Mouse (Mus musculus): ENCODE results near the gene F12. TPM values are rescaled to one million over a fixed set of nuclear protein-coding genes. Genes with fewer than 3 reads are reported as not detected.

Gene F12
- polyA plus RNA-seq, 1 experiment from 2014 or later, result not detected

- Histone ChIP-seq H3K9ac (replicated peaks; ENCODE audit: low read depth, low read length) (no peak overlapping the region), H3K9me3 (ENCODE audit: control insufficient read depth, low read depth, low read length) (peaks cover 3% of the 10 kb centered on the region; the same call in 1 of the 2 replicates)
These were observed 4.0 kb upstream of the F12 start for GRCm38 (mm10) chr13:55430566-55430965.

GRCm38 (mm10) chr13:55429226-55429888 lies 2.8 kb upstream of the F12 start:
- Histone ChIP-seq H3K4me3 (ENCODE audit: low read depth, low read length) (no peak overlapping the region), H3K27ac (ENCODE audit: low read length) (no peak overlapping the region), H3K36me3 (ENCODE audit: control insufficient read depth, insufficient read depth, low read length) (no peaks in the 10 kb centered on the region), H3K27me3 (ENCODE audit: control insufficient read depth, insufficient read depth, low read length) (no peaks in the 10 kb centered on the region), H3K9me3 (ENCODE audit: control insufficient read depth, low read depth, low read length) (peaks cover 3% of the 10 kb centered on the region; the same call in 1 of the 2 replicates), H3K4me2 (replicated peaks; ENCODE audit: low read depth, low read length) (no peak overlapping the region), H3K4me1 (ENCODE audit: control insufficient read depth, insufficient read depth, low read length) (no peaks in the 10 kb centered on the region), H3K9ac (replicated peaks; ENCODE audit: low read depth, low read length) (no peak overlapping the region)
- no peak for ATAC-seq (ENCODE audit: insufficient number of reproducible peaks, insufficient read depth, low FRiP score, low read depth)
- WGBS, result 58% methylated on average over 12 of the region's 12 CpGs

More at GRCm38 (mm10) chr13:55430566-55430965, 4.0 kb upstream of the F12 start:
- H3K4me1 ChIP-seq (ENCODE audit: control insufficient read depth, insufficient read depth, low read length), result no peaks in the 10 kb centered on the region
- no peaks in the 10 kb centered on the region for H3K36me3 ChIP-seq (ENCODE audit: control insufficient read depth, insufficient read depth, low read length)
- H3K27ac ChIP-seq (ENCODE audit: low read length), result no peak overlapping the region
- 72% methylated on average over 2 of the region's 2 CpGs for WGBS
- no peak for ATAC-seq (ENCODE audit: insufficient number of reproducible peaks, insufficient read depth, low FRiP score, low read depth)
- H3K4me2 ChIP-seq (replicated peaks; ENCODE audit: low read depth, low read length), result no peak overlapping the region
- H3K27me3 ChIP-seq (ENCODE audit: control insufficient read depth, insufficient read depth, low read length), result no peaks in the 10 kb centered on the region
- no peak overlapping the region for H3K4me3 ChIP-seq (ENCODE audit: low read depth, low read length)

DNA sequence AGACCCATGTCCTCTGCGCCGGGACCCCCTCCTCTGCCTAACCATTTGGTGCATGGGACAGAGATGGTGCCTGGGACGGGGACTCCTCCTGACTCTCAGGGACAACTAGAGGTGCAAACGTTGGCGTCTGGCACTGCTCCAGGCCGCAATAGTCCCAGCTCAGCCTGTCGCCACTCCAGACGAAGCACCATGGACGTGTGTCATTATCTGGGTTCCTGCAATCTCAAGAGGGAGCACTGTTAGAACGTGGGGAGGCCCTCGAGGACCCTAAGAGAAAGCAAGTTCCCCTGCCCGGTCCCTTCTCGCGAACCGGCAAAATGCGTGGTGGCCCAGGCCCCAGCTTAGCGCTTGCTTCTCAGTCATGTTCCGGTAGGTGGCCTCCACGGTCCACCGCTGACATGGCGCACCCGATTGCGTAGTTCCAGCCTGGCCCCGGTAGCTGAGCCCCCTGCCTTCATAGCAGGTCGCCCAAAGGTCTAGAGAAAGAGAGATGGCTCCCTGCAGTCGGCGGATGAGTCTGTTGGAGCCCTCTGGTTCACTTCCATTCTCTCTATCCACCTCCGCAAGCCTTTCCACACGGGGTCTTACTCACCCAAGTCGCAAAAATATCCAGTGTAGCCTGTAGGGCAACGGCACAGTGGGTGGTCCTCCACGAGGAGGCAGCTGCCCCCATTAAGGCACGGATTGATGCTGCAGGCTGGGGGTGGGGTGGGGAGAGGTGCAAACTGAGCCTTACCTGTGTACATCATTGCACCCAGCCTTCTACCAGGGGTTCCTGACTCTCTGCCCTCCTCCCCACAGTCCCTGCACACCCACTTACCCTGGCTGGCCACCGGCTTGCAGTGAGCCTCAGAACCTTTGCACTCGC lies 5.4 kb downstream of the F12 start:
- H3K27ac ChIP-seq (ENCODE audit: low read length), result no peak overlapping the region
- H3K9me3 ChIP-seq (ENCODE audit: control insufficient read depth, low read depth, low read length), result no peaks in the 10 kb centered on the region
- no peak overlapping the region for H3K9ac ChIP-seq (replicated peaks; ENCODE audit: low read depth, low read length)
- no peaks in the 10 kb centered on the region for H3K36me3 ChIP-seq (ENCODE audit: control insufficient read depth, insufficient read depth, low read length)
- 12% methylated on average over 35 of the region's 35 CpGs for WGBS
- ATAC-seq (ENCODE audit: insufficient number of reproducible peaks, insufficient read depth, low FRiP score, low read depth), result peak; percentile 50; the same call in 1 of the 2 replicates
- no peaks in the 10 kb centered on the region for H3K4me1 ChIP-seq (ENCODE audit: control insufficient read depth, insufficient read depth, low read length)
- peak overlapping the region; percentile 39 for H3K4me2 ChIP-seq (replicated peaks; ENCODE audit: low read depth, low read length)
- H3K27me3 ChIP-seq (ENCODE audit: control insufficient read depth, insufficient read depth, low read length), result peaks cover 17% of the 10 kb centered on the region
- peak overlapping the region; percentile 13 for H3K4me3 ChIP-seq (ENCODE audit: low read depth, low read length)

DNA sequence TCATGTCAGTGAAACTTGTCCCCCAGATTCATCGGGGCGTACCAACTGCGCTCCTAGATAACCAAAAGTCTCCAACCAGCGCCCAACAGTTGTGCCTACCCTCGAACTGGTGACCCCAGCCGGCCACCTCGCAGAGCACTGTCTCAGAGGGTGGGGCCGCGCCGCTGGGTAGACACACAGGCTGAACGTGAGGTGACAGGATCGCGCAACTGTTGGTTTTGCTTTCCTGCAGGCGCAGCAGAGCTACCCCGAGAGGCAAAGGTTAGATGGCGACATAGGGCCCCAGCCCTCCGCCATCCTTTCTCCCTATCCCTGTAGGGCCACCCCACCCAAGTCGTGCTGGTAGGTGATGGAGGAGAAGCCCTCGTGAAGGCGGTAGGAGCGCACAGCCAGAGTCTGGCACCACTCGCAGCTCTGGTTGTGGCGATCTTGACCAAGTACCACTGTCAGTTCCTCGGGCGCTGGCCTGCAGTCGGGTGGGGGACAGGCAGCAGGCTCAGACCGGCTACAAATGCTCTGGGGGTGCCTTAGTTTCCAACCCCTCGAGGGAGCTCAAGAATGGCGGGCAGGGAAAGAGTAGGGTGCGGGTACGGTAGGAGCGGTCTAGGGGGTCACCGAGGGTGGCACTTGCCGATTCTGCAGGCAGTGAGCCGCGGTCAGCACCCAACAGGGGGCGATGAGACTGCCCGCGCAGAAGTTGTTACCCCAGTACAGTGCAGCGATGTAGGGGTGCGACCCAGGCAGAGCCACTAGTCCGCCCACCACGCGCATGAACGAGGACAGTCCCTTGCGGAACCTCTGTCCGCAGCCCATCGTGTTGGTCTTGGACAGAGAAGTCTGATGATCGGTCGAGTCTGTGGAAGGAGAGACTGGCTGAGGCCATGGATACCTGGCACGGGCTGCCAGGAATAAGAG lies 6.3 kb downstream of the F12 start:
- Histone ChIP-seq H3K9ac (replicated peaks; ENCODE audit: low read depth, low read length) (no peak overlapping the region), H3K36me3 (ENCODE audit: control insufficient read depth, insufficient read depth, low read length) (no peaks in the 10 kb centered on the region), H3K9me3 (ENCODE audit: control insufficient read depth, low read depth, low read length) (no peaks in the 10 kb centered on the region), H3K4me3 (ENCODE audit: low read depth, low read length) (no peak overlapping the region), H3K4me2 (replicated peaks; ENCODE audit: low read depth, low read length) (peak overlapping the region; percentile 39; the same call in 1 of the 2 replicates), H3K27me3 (ENCODE audit: control insufficient read depth, insufficient read depth, low read length) (peaks cover 17% of the 10 kb centered on the region), H3K27ac (ENCODE audit: low read length) (no peak overlapping the region), H3K4me1 (ENCODE audit: control insufficient read depth, insufficient read depth, low read length) (no peaks in the 10 kb centered on the region)
- ATAC-seq (ENCODE audit: insufficient number of reproducible peaks, insufficient read depth, low FRiP score, low read depth), result peak; percentile 7; the same call in 1 of the 2 replicates
- WGBS, result 25% methylated on average over 51 of the region's 51 CpGs

DNA sequence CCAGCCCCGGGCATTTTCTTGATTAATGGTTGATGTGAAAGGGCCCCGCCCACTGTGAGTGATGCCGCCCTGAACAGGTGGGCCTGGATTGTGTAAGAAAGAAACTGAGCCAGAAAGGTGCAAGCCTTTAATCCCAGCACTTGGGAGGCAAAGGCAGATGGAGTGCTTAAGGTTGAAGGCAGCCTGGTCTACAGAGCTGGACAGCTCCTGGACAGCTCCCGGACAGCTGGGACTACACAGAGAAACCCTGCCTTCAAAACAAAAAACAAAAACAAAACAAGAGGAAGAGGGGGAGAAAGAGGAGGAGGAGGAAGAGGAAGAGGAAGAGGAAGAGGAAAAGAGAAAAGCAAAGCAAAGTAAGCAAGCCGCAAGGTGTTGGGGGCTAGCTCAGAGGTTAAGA lies 7.5 kb downstream of the F12 start:
- Histone ChIP-seq H3K36me3 (ENCODE audit: control insufficient read depth, insufficient read depth, low read length) (no peaks in the 10 kb centered on the region), H3K4me2 (replicated peaks; ENCODE audit: low read depth, low read length) (no peak overlapping the region), H3K4me1 (ENCODE audit: control insufficient read depth, insufficient read depth, low read length) (0 out of 2 replicates have a peak, but pooled peaks cover 3% of the 10 kb centered on the region), H3K4me3 (ENCODE audit: low read depth, low read length) (no peak overlapping the region), H3K27ac (ENCODE audit: low read length) (no peak overlapping the region), H3K9ac (replicated peaks; ENCODE audit: low read depth, low read length) (no peak overlapping the region), H3K27me3 (ENCODE audit: control insufficient read depth, insufficient read depth, low read length) (peaks cover 17% of the 10 kb centered on the region), H3K9me3 (ENCODE audit: control insufficient read depth, low read depth, low read length) (no peaks in the 10 kb centered on the region)
- no peak for ATAC-seq (ENCODE audit: insufficient number of reproducible peaks, insufficient read depth, low FRiP score, low read depth)
- 76% methylated on average over 5 of the region's 5 CpGs for WGBS

DNA sequence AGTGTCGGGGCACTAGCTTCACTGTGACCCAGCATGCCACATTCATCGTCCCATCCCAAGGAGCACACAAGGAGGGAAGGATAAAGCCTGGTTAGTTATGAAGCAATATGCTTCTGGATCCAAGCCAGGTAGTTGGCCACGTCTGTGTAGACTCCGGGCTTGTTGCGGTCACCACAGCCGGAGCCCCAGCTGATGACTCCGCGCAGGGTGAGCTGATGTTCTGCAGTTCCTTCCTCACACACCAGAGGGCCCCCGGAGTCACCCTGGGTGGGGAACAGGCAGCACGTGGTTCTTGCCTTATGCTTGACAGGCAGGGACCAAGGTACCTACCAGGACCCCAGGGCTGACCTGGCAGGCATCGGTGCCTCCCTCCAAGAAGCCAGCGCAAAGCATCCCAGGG lies 8.6 kb downstream of the F12 start:
- 10% methylated on average over 12 of the region's 12 CpGs for WGBS
- Histone ChIP-seq H3K36me3 (ENCODE audit: control insufficient read depth, insufficient read depth, low read length) (no peaks in the 10 kb centered on the region), H3K4me2 (replicated peaks; ENCODE audit: low read depth, low read length) (no peak overlapping the region), H3K27me3 (ENCODE audit: control insufficient read depth, insufficient read depth, low read length) (peaks cover 17% of the 10 kb centered on the region), H3K4me3 (ENCODE audit: low read depth, low read length) (no peak overlapping the region), H3K9me3 (ENCODE audit: control insufficient read depth, low read depth, low read length) (no peaks in the 10 kb centered on the region), H3K27ac (ENCODE audit: low read length) (no peak overlapping the region), H3K4me1 (ENCODE audit: control insufficient read depth, insufficient read depth, low read length) (0 out of 2 replicates have a peak, but pooled peaks cover 3% of the 10 kb centered on the region), H3K9ac (replicated peaks; ENCODE audit: low read depth, low read length) (no peak overlapping the region)
- 0 out of 2 replicates have a peak, but pooled peaks have one; percentile 51 for ATAC-seq (ENCODE audit: insufficient number of reproducible peaks, insufficient read depth, low FRiP score, low read depth)

GRCm38 (mm10) chr13:55414743-55415380 lies 11.7 kb downstream of the F12 start, which contains the start of gene Pfn3:
Gene Pfn3, minus strand, starts transcription at chr13:55415232.
- peaks cover 4% of the 10 kb centered on the region; the same call in 1 of the 2 replicates for H3K27me3 ChIP-seq (ENCODE audit: control insufficient read depth, insufficient read depth, low read length)
- WGBS, result 8% methylated on average over 41 of the region's 41 CpGs
- H3K4me3 ChIP-seq (ENCODE audit: low read depth, low read length), result peak within 1 kb of the TSS; percentile 22
- peak within 1 kb of the TSS; percentile 62 for H3K4me2 ChIP-seq (replicated peaks; ENCODE audit: low read depth, low read length)
- 0 out of 2 replicates have a peak within 1 kb of the TSS, but pooled peaks have one; percentile 25 for H3K9ac ChIP-seq (replicated peaks; ENCODE audit: low read depth, low read length)
- H3K27ac ChIP-seq (ENCODE audit: low read length), result no peak within 1 kb of the TSS
- H3K9me3 ChIP-seq (ENCODE audit: control insufficient read depth, low read depth, low read length), result no peaks in the 10 kb centered on the region
- 0 out of 2 replicates have a peak, but pooled peaks cover 3% of the 10 kb centered on the region for H3K4me1 ChIP-seq (ENCODE audit: control insufficient read depth, insufficient read depth, low read length)
- H3K36me3 ChIP-seq (ENCODE audit: control insufficient read depth, insufficient read depth, low read length), result no peaks in the 10 kb centered on the region
- ATAC-seq (ENCODE audit: insufficient number of reproducible peaks, insufficient read depth, low FRiP score, low read depth), result peak; percentile 73; the same call in 1 of the 2 replicates
